Mouse (Mus musculus) gastrocnemius, postnatal 36 days (tissue): Measurements from ENCODE around the gene Kirrel3. TPM values are rescaled to one million over a fixed set of nuclear protein-coding genes. Genes with fewer than 3 reads are reported as not detected.

ENCODE experiments used
- DNase-seq, 2 experiments: peaks; one replicate each; pipeline ENCODE4 v3.0.0; 2022
- intact Hi-C: fragments of 180-260 bp; cut with DNase I; formaldehyde crosslinking; loops from one replicate; pipeline ENCODE4 v1.15.1; 2025
- total RNA-seq, 2 experiments: library from RNA; stranded (reverse); gene quantifications; 2 replicates each; pipeline ENCODE4 v1.2.3; 2021

The Kirrel3 gene
- total RNA-seq, 2 experiments from 2014 or later: 0.51 to 0.54 TPM

GRCm38 (mm10) chr9:34871316-34871966, 385.7 kb downstream of the Kirrel3 start:
- DNase-seq: no peak
- intact Hi-C loops: no loop called here

- no peak for DNase-seq
- intact Hi-C loops: no loop called here
These were observed 389.5 kb downstream of the Kirrel3 start for GRCm38 (mm10) chr9:34875238-34875637.

DNA sequence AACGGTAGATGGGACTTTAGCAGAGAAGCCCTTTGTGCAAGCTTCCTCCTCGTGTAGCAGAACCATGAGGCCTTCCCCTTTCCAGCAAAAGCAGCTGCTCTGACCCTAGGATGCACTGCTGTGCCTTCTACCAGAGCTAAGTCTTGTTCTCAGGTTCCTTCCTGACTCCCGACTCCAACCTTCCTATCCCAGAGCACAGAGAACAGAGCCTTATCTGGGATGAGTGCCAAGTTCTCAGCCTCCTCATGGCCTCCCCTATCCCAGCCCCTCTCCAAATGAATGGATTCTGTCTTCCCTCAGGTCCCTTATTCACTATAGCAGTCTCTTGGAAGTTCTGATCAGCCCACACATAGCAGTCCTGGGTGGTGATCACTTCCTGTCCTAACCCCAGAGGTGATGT, 391.5 kb downstream of the Kirrel3 start:
- intact Hi-C loops: no loop called here
- no peak for DNase-seq

- intact Hi-C loops: no loop called here
- DNase-seq: no peak
These were observed 392.1 kb downstream of the Kirrel3 start for GRCm38 (mm10) chr9:34877799-34878198.

DNA sequence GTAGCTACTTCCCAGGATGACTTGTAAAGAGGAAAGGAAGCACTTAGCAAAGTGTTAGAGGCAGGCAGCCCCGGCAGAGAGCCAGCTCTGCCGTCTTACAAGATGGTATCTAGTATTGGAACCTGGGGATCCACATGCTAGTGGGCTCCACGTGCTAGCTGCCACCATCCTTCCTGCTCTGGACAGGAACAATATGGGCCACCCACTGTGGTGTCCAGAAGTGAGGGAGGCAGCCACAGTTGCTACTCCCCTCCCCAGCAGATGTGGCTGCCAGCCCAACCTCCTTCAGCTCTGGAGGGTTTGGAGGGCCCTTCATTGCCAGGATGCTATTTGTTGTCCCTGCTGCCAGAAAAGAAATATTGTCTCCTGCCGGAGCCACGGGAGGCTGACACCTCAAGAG, 396.1 kb downstream of the Kirrel3 start:
- intact Hi-C loops: no loop called here
- DNase-seq: no peak

DNA sequence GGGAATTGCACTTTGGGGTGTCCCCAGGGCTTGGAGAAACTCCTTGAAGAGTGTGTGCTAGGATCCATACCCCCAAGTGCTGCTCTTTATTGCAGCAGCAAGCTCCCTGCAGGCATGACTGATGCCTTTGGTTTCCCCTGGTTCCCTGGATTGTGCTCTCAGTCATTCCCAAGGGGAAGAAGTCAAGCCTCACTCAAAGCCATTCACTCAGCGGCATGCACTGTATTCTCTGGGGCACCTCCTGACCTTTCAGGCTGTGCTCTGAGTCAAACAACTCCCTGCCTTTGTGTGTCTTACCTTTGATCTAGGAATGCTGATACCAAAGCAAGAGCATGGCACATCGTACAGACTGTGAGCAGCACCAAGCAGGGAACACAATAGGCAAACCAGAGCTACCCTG, 396.5 kb downstream of the Kirrel3 start:
- intact Hi-C loops: no loop called here

GRCm38 (mm10) chr9:34883122-34883521, 397.4 kb downstream of the Kirrel3 start:
- intact Hi-C loops: no loop called here
- no peak for DNase-seq

More for the DNA sequence above, 396.5 kb downstream of the Kirrel3 start:
- DNase-seq: no peak

- intact Hi-C loops: no loop called here
These were observed 398.6 kb downstream of the Kirrel3 start for GRCm38 (mm10) chr9:34884325-34884724.

DNA sequence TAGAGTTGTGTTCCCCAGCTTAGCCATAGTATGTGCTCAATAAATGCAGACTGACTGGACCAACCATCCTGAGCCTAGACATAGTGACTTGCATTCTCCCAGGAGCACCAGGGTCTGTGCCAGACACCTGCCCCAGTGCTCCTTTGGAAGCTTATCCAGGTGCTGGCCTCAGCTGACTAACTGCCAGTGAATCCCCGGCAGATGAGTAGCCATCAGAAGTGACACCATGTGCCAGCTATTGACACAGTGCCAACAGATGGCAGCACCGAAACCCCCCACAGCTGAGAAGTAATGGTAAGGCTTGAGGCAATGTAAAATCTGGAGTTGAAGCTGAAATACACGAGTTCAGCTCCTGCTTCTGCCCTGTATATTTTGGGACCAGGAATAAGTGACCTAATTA, 399.2 kb downstream of the Kirrel3 start:
- intact Hi-C loops: no loop called here
- DNase-seq: no peak

More at GRCm38 (mm10) chr9:34884325-34884724, 398.6 kb downstream of the Kirrel3 start:
- no peak for DNase-seq

DNA sequence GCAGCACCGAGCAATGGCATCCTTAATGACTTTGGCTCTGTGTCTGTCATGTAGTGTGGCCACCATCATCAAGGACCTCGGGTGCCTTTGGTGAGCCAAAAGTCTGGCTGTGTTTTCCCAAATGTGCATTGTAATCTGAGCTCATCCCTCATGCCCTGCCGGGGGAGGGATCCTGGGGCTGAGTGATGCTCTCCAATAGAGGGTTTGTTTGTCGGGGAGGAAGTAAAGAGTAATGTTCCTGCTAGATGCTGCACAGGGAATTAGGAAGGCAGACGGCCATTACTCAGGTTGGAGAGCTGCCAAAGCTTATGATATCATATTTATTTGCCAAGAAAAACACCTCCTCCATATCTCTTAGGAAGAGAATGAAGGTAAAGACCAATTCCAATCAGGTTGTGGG, 401.1 kb downstream of the Kirrel3 start:
- no peak for DNase-seq
- intact Hi-C loops: no loop called here

- intact Hi-C loops: no loop called here
These were observed 401.5 kb downstream of the Kirrel3 start for GRCm38 (mm10) chr9:34887196-34887595.

GRCm38 (mm10) chr9:34888298-34888697, 402.6 kb downstream of the Kirrel3 start:
- intact Hi-C loops: no loop called here
- no peak for DNase-seq

More at GRCm38 (mm10) chr9:34887196-34887595, 401.5 kb downstream of the Kirrel3 start:
- no peak for DNase-seq

GRCm38 (mm10) chr9:34901216-34901615, 415.5 kb downstream of the Kirrel3 start:
- no peak for DNase-seq
- intact Hi-C loops: no loop called here

GRCm38 (mm10) chr9:34901888-34902287, 416.2 kb downstream of the Kirrel3 start:
- intact Hi-C loops: no loop called here
- DNase-seq: no peak

- intact Hi-C loops: no loop called here
- no peak for DNase-seq
These were observed 419.5 kb downstream of the Kirrel3 start for GRCm38 (mm10) chr9:34905164-34905563.

GRCm38 (mm10) chr9:34908040-34908439, 422.3 kb downstream of the Kirrel3 start:
- intact Hi-C loops: no loop called here
- DNase-seq: no peak

DNA sequence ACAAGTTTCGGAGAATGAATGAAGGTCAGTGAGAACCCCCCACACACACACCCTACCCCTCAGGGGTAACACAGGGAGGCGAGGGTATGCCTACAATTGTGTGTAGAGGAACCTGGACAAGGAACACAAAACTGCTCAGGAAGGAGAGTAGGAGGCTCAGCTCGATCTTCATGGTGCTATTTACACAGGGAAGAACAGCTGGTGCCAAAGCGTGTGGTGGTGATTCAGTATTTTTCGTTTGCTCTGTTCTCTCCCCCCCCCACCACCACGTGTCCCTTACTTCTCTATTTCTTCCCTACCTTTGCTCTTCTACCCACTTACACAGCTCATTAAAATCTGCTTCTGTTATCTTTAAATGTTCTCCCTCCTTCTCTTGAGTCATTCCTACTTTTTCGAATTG, 426.1 kb downstream of the Kirrel3 start:
- DNase-seq: no peak
- intact Hi-C loops: no loop called here

DNA sequence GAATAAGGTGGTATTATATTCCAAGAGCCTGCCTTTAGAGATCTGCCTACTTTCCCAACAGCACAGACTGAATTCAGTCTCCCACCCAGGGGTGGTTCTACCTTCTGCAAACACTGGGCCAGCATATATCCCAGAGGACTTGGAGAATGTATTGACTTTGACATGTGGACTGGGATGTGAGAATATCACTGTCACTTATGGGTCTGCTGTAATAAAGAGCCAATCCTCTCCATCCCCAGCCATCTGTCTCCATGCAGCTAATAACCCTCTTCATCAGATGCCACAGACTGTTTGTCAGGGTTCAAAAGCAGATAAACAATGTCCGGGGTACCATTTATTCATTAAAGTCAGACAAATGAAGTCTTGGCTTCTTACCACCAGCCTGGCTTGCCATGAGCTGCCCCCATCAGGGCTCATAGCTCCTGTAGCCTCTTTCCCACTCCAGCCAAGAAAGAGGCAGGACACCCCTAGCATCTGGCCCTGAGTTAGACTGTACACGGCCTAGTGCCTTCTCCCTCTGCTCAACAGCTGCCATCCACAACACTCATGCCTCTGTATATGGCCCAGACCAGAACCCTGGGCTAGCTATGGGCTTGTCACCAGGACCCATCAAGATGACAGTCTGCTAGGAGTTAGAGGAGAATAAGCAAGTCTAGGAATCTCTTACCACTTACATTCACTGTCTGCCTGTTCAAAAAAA, 426.7 kb downstream of the Kirrel3 start:
- intact Hi-C loops: no loop called here
- DNase-seq: no peak

DNA sequence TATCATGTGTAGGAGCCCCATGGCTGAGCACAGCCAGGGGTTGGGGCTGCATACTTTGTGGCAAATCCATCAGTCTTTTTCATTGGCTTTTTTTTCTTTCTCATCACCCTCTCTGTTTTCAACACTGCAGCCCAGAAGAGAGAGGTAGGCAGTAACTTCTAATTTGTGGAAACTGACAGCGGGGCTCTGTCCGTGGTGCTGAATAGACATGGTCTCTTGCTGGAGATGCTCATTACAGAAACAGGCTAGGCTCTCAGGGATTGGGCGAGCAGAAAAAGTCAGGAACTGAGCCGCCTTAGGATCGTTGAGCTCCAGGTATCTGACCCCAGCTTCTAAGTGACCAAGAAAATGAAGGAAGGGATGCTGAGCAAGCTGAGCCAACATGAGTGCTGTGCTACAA, 427.3 kb downstream of the Kirrel3 start:
- intact Hi-C loops: no loop called here
- DNase-seq: no peak

- no peak for DNase-seq
- intact Hi-C loops: no loop called here
These were observed 433.3 kb downstream of the Kirrel3 start for GRCm38 (mm10) chr9:34918976-34919375.

GRCm38 (mm10) chr9:34920116-34920515, 434.4 kb downstream of the Kirrel3 start:
- DNase-seq: no peak
- intact Hi-C loops: no loop called here

GRCm38 (mm10) chr9:34921941-34922340, 436.2 kb downstream of the Kirrel3 start:
- DNase-seq: no peak
- intact Hi-C loops: no loop called here
